Mouse (Mus musculus) testis, adult 2 months (tissue): ENCODE data around the gene Gsg1l.

ENCODE experiments used
- CTCF ChIP-seq: fragments of 200-500 bp; IDR thresholded peaks from 2 replicates; pipeline ENCODE4 v1.5.1; 2012; ENCODE audit warnings: low read depth, mild to moderate bottlenecking, inconsistent platforms, low read length, moderate library complexity; ENCODE audit not compliant: control insufficient read depth, insufficient read depth, insufficient replicate concordance
- POLR2A ChIP-seq: fragments of 200-500 bp; IDR thresholded peaks from 2 replicates; pipeline ENCODE4 v1.6.1; 2012; ENCODE audit warnings: low read depth, mild to moderate bottlenecking, inconsistent platforms, low read length, moderate library complexity; ENCODE audit not compliant: control insufficient read depth

DNA sequence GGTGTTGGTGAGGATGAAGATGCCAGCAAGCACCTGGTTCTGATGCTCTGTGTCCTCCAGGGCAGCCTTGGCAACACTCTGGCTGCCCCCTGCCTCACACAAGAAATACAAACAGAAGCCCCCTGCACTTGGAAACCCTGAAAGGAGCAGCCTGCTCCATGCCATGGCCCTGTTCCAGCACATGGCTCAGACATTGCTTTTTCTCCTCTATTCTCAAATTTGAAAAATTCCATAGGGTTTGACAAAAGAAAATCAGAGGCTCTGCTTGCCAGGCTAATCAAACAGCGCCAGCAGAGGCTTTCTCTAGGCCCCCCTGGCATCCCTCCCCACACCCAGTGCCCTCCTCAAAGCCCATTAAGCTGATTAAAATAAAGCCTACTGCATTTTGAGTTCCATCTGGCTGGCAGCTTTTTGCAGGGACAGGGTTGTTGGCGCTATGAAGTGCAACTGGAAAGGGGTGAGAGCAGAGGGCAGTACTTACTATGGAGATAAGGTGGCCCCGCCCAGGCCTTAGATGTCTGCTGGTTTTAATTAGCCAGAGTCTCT, 253.0 kb downstream of the Gsg1l start:
- no peak for TF ChIP-seq CTCF
- no peak for TF ChIP-seq POLR2A
